ENCODE assay signal across 8 mouse cellular contexts in the genomic region with DNA sequence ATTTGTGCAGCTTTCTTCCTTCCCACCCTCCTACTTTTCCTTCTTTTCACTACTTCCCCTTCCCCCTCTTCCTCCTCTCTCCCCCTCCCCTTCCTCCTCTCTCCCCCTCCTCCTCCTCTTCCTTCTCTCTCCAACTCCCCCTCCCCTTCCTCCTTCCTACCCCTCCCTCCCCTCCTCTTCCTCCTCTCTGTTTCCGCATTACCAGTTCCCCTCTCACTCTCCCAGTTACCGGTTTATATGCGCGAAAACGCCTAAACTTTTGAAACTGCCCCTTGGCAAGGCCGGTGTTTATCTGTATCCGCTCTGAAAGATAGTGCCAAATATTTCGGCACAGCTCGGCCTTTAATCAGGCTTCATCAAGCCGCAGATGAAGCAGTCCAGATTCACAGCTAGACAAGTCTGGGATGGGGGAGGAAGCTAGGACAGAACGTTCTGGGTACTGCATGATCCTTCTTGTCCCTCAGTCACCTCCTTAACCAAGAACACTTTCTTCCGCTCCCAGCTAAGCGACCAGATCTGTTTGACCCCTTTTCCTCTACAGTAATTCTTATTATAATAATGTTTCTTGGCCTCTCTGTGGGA. TPM values are rescaled to one million over a fixed set of nuclear protein-coding genes. Genes with fewer than 3 reads are reported as not detected.
DNase-seq lines count a peak whose midpoint lies in the region; ATAC-seq and TF ChIP-seq lines count a peak whose summit lies in the region.

No protein-coding gene starts in this region.

- TF ChIP-seq CTCF in E14TG2a.4 (conservative IDR thresholded peaks at IDR 0.05; ENCODE audit: low read length) = no peak

- H3K9ac ChIP-seq in midbrain, embryonic 11.5 days (ENCODE audit: low read length) = no peak overlapping the region

- H3K27ac ChIP-seq in heart, embryonic 10.5 days = no peak overlapping the region
- no peak overlapping the region for H3K27ac ChIP-seq in midbrain, embryonic 11.5 days (ENCODE audit: low read depth, low read length)

- ATAC-seq in cerebellum, adult (ENCODE audit: insufficient number of reproducible peaks, low FRiP score, low TSS enrichment) = 0 out of 2 replicates have a peak, but pooled peaks have one; percentile 56
- no peak for ATAC-seq in midbrain, embryonic 11.5 days (ENCODE audit: low FRiP score)

- H3K27me3 ChIP-seq in E14TG2a.4 (ENCODE audit: insufficient read depth, low read length) = peaks cover 6% of the 10 kb centered on the region; the same call in 1 of the 2 replicates
- no peaks in the 10 kb centered on the region for H3K27me3 ChIP-seq in heart, embryonic 10.5 days (ENCODE audit: insufficient read depth, poor library complexity, severe bottlenecking)
- no peaks in the 10 kb centered on the region for H3K27me3 ChIP-seq in midbrain, embryonic 11.5 days (ENCODE audit: control insufficient read depth, insufficient read depth, low read length)

- H3K4me1 ChIP-seq in E14TG2a.4 (replicated peaks; ENCODE audit: low read depth, low read length) = peaks cover 11% of the 10 kb centered on the region
- H3K4me1 ChIP-seq in heart, embryonic 10.5 days = no peaks in the 10 kb centered on the region
- no peaks in the 10 kb centered on the region for H3K4me1 ChIP-seq in midbrain, embryonic 11.5 days (ENCODE audit: control insufficient read depth, insufficient read depth, low read length)

- DNase-seq in cerebellum, adult 8-10 months = no peak
- no peak for DNase-seq in heart, embryonic 10.5 days (ENCODE audit: low spot score)
- peak; percentile 72 for DNase-seq in kidney, postnatal 14 days
- DNase-seq in ovary, postnatal 36 days (ENCODE audit: low spot score) = peak; percentile 27
- no peak for DNase-seq in right cerebral cortex, postnatal 25 days
- no peak for DNase-seq in midbrain, embryonic 11.5 days (ENCODE audit: low spot score, missing footprints)

- no peak overlapping the region for H3K4me2 ChIP-seq in midbrain, embryonic 11.5 days

- H3K4me3 ChIP-seq in E14TG2a.4 (replicated peaks; ENCODE audit: low read length) = 0 out of 2 replicates have a peak overlapping the region, but pooled peaks have one; percentile 13
- H3K4me3 ChIP-seq in heart, embryonic 10.5 days = peak overlapping the region; percentile 20; the same call in 1 of the 2 replicates
- no peak overlapping the region for H3K4me3 ChIP-seq in midbrain, embryonic 11.5 days (ENCODE audit: low read depth, low read length)

- H3K9me3 ChIP-seq in E14TG2a.4 (ENCODE audit: low read length) = no peaks in the 10 kb centered on the region
- H3K9me3 ChIP-seq in heart, embryonic 10.5 days = no peaks in the 10 kb centered on the region
- no peaks in the 10 kb centered on the region for H3K9me3 ChIP-seq in midbrain, embryonic 11.5 days (ENCODE audit: control insufficient read depth, low read length)

- H3K36me3 ChIP-seq in E14TG2a.4 (ENCODE audit: insufficient read depth, low read length) = no peaks in the 10 kb centered on the region
- H3K36me3 ChIP-seq in heart, embryonic 10.5 days = no peaks in the 10 kb centered on the region
- H3K36me3 ChIP-seq in midbrain, embryonic 11.5 days (ENCODE audit: control insufficient read depth, insufficient read depth, low read length) = no peaks in the 10 kb centered on the region

- WGBS in heart, embryonic 10.5 days = 31% methylated on average over 13 of the region's 13 CpGs
- 50% methylated on average over 13 of the region's 13 CpGs for WGBS in midbrain, embryonic 11.5 days

RNA-seq across cellular contexts. Expression of gene Klhl2, which starts 30.9 kb away (rescaled TPM):
- 10.0 and 11.9 TPM in 2 replicates for polyA plus RNA-seq in heart, embryonic 10.5 days (2016; fragmentation: Nextera tagmentation; extraction: Ambion mirVana)
- polyA plus RNA-seq in midbrain, embryonic 11.5 days (2014; fragmentation: Nextera tagmentation; extraction: Ambion mirVana) = 18.9 and 19.4 TPM in 2 replicates

Comparison
In these comparisons a context has a peak if more than half of its experiments do, and no peak if none do; other contexts are left out.
1. DNase-seq: peak in kidney, postnatal 14 days (single experiment) and ovary, postnatal 36 days (single experiment); none in cerebellum, adult 8-10 months (single experiment), heart, embryonic 10.5 days (single experiment), right cerebral cortex, postnatal 25 days (single experiment) and midbrain, embryonic 11.5 days (single experiment).